Mouse (Mus musculus) cerebellum, postnatal 10 days (tissue): ENCODE measurements around the gene Eef1akmt1.

Experiments
- DNase-seq, 2 experiments: peaks; one replicate each; pipeline ENCODE4 v3.0.0; 2021; ENCODE audit warnings: mixed read lengths in 2 of 2

Gene Eef1akmt1

DNA sequence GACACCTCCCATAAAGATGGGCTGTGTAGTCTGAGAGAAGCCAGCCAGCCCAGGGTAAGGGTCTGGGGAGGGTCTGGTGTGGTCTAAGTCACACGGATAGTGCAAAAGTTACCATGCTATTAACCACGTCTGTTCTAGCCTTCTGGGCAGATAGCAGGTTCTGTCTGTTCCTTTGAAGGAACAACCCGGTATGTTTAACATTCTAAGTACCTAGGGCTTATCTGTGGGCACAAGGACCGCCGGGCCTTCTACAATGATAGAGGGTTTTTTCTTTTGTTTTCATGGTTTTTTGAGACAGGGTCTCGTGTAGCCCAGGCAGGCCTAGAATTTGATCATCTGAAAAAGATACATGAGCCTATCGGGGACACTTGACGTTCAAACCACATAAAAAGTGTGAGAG, 25.3 kb downstream of the Eef1akmt1 start:
- no peak for DNase-seq

DNA sequence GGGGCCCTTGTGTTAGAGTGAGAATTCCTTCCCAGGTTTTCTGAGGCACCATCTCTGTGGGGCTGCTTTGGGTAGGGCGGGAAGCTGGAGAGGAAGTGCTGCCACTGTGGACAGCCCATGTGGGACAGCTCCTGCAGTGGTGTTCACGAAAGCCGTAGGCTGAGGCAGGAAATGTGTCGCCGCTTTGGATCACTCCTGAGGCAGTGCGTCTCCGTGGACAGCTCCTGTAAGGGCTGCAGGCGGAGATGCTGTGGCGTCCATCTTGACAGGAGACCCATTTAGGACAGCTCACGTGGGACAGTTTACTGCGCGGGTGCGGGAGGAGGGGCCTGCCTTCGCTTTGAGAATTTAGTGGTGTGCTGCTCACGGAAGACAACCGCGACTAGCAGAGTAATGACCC, 25.9 kb downstream of the Eef1akmt1 start:
- DNase-seq = no peak

DNA sequence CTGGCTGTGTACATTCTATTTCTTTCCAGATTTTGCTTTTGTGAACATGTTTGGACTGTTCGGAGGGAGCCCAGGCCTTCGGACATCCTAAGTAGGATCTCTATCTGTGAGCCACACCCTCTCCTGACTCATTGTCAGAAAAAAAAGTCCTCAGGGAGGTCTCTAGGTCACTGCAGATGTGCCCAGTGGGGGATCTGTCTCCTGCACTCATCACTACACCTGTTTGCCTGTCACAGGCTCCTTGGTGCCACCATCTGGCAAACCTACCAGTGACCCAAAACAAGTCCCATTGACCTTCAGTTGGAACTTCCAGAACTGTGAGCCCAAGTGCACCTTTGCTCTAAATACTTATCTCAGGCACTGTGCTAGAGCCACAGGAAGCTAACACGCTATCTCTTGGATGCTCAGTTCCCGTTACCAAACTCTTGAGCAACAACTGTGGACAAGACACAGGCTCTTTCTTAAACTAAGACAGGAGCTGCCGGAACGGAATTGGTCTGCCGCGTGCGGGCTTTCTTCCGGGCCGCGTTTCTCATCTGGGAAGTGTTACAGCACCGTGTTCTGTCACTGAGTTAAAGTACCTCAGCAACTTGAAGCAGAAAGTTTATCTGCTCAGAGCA, 27.9 kb downstream of the Eef1akmt1 start:
- no peak for DNase-seq

DNA sequence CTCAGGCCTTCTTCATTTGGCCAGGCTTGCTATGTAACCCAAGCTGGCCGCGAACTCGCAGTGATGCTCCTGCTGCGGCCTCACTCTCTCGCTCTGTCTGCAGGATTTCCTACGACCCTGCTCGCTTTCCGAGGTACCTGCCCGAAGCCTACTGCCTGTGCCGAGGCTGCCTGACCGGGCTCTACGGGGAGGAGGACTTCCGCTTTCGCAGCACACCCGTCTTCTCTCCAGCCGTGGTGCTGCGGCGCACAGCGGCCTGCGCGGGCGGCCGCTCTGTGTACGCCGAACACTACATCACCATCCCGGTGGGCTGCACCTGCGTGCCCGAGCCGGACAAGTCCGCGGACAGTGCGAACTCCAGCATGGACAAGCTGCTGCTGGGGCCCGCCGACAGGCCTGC, 29.2 kb downstream of the Eef1akmt1 start:
- no peak for DNase-seq

DNA sequence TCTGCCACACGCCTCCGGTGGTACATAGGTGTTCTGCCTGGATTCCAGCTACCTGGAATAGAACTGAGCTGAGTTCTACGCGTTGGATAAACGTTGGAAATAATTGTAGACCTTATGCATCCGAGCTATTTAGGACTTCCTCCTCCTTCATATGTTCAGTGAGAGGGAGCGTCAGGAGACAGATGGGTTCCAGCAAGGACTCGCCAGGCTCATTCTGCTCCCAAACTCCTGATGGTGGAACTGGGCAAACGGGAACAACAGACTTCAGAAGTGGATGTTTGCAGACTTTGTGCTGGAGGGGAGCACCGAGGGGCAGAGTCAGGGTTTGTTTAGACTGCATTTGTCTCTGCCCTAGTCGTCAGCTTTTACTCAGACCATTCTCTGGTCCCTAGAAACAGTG, 30.7 kb downstream of the Eef1akmt1 start:
- no peak for DNase-seq

DNA sequence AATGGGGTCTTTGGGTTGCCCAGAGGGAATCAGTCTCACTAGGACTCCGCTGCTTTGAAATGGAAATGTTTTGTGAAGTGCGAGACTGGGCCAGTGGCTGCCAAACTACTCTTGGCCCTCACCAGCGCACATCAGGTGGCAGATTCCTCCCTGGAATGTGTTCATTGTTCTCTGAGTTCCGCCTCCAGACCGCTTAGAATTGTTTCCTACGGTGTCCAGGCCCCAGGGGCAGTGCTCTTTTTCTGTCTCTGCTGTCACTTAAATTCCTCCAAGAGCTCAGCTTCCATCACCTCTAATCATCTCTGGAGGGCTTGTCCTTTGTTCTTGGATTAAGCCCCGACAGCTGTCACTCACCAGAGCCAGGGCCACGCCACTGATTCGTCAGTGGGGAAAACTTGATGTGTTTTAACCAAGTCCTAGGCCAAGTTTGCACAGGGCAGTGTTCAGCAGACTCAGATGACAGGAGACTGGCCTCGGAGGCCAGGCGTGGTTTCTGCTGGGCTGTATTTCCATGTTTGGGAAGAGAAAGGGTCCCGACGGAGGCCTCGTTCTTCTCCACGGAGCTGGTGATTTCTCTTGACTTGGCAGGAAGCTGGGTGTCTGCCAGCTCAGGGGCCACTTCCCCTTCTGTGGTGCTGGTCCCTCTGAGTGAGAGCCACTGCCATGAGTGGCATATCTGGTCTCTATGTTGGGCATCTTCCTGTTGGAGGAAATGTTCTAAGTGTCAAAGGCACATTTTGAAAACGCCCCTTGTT, 34.0 kb downstream of the Eef1akmt1 start:
- peak; percentile 50 to 52 for DNase-seq

DNA sequence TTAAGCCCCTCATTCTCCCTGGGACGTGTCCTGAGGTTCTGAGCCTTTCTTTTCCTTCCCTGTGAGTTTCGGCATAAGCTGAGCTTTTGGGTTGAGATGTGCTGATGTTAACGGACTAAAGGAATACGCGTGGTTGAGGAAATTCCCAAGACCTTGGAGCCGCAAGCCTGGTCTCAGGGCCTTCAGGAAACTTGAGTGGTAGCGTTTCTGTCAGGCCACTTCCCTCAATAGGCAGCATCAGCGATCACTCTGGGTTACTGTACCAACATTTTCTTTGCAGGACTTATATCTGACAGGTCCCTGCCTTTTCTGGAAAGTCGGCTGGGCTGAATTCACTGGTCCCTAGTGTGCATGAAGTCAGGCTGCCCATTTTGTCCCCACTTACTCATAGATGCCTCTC, 34.6 kb downstream of the Eef1akmt1 start:
- DNase-seq = no peak

DNA sequence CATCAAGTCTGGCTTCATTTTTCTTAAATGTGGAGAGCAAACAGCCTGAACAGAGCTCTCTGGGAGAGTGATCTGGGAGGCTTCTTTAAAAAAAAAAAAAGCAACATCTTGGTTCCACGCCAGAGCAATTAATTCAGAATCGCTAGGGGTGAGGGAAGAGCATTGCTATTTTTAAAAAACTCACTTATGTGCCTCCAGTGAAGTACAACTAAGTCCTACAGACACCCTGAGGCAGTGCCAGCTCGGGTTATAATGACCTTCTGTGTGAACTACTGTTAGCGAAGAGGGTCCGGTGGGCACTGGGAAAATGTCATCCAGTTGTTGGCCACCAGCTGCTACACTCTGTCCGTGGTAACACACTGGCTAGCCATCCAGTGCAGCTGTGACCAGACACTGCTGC, 35.8 kb downstream of the Eef1akmt1 start:
- peak; percentile 31 to 35 for DNase-seq

DNA sequence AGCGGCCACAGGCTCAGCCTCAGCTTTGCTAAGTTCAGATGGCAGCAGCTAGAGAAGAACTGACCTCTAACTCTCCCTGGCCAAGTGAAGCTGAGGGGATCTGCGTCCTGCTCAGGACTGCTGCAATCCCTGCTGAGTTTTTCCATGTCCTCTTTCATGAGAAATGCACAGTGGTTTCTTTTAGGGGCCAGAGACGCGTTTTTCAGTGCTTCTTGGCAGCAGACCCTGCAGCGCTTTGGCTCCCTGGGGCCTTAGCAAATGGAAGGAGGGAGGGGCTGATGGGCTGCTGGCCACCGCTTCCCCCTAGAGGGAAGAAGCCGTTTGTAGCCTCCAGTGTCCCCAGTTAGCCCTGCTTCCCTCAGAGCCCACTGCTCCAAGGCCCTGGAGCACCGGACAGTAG, 36.5 kb downstream of the Eef1akmt1 start:
- peak; percentile 58 to 72 for DNase-seq

DNA sequence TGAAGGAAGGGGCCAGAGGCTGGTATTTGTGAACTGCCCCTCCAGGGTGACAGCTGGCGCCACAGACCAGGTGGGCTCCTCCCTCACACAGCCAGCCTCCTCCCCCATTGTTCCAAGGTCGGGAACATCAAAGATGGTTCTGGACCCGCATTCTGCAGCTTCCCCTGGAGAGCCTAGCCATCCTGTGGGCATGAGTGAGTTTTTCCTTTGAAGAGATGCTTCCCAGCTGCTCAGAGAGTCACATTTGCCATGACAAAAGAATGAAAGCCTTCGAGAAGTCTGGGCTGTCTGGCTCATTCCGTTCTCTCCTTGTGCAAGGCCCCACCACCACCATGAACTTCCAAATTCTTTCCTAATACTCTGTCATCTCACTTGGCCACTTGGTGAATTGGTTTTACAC, 37.1 kb downstream of the Eef1akmt1 start:
- peak in 1 of 2 experiments; percentile 12 for DNase-seq

DNA sequence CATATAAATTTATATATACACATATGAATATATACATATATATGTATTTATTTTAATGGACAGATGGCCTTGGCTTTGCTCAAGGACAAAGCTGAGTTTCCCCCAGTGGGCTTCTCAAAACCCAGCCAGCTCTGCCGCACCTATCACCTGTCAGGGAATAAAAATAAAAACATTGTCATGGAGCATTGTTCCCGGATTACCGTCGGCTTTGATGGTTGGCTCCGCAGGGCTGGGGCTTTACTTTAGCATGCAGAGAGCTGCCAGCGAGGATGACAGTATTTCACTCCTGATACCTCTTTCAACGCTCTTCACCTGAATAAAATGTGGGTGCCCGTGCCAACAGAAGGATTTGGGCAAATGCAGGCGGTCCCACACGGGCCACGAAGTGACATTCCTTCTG, 37.6 kb downstream of the Eef1akmt1 start:
- DNase-seq = peak in 1 of 2 experiments; percentile 18

DNA sequence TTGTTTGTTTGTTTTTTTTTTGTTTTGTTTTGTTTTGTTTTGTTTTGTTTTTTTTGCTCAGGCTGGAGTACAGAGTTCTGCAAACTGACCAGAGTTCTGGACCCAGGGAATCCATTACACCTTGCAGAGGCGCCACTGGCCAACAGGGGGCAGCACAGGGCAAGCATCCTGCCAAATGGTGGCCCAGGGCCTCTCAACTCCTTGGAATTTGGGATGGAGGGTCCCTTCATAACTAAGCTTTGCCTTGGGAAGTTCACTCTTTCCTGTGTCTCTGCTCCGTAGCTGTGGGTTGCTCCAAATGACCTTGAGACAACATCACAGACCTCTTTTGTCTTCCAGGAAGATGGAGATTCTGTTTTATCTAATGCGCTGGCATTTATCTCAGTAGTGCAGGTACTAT, 38.2 kb downstream of the Eef1akmt1 start:
- DNase-seq = peak; percentile 78 to 84

DNA sequence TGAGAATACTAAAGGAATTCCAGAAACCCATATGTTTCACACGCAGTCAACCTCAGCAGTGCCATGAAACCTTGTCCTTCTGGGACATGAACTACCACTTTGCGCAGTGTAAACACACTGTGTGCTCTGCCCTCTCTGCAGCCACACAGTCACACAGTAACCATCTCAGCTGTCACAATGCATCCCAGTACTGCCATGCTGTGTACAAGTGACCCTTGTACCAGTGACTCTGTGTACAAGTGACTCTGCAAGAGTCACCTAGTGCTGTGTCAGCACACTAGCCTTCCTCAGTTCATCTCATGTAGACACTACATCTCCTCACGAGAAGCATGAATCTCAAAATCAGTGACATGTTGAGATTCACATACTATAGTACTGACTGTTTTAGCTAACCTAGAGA, 38.8 kb downstream of the Eef1akmt1 start:
- no peak for DNase-seq

DNA sequence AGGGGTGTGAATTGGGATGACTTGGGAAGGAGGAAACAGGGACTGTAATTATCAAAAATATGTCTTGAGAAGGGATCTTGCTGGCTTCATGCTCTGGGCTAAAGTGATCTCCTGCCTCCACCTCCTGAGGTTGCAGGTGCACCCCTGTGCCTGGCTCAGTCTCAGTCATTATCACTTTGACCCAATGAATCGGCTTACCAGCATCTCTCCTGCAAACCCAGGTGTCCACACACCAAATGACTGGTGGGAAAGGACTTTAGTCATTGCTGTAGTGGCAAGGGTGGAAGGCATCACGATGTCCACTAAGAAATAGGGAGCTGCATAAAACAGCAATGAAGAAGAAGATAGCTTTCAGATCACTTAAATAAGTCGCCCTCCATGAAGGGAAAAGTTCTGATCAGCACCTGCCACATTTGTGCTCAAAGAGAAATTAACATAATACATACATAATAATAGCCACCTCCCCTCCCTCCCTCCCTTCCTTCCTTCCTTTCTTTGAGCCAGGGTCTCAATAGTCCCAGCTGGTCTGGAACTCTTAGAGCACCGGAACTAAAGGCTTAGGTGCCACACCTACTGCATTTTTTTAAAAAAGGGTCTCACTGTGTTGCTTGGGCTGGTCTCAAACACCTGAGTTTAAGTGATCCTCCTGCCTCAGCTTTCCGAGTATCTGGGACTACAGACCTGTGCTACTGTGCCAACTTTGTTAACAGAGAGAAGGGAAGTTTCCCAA, 41.5 kb downstream of the Eef1akmt1 start:
- no peak for DNase-seq

DNA sequence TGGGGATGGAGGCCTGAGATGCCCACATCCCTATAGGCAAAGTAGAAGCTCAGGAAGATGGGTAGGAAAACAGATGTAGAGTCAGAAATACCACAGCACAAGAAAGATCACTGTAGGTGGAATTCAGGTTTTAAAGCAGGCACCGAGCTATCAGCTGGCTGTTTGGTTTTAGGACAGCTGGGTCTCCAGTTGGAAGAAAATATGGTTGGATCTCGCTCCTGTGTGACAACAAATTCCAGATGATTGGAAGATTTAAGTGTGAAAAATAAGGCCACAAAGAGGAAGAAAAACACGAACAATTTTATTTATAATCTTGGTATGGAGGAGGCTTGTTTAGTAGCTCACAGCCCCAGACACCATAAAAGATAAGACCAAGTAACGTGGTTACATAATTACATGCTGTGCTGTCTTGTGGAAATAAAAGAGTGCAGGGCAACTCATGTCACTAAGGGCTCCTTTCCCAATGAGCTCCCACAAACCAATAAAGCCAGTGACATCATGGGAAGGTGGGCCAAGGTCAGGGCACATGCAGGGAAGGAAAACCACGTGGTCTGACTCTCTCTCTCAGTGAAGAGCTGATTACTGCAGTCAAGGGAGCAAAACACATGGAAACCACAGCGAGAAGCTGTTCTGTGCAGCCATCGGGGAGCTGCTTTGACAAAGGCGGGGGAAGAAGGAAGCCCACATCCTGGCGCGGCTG, 42.2 kb downstream of the Eef1akmt1 start:
- DNase-seq = peak in 1 of 2 experiments; percentile 24

DNA sequence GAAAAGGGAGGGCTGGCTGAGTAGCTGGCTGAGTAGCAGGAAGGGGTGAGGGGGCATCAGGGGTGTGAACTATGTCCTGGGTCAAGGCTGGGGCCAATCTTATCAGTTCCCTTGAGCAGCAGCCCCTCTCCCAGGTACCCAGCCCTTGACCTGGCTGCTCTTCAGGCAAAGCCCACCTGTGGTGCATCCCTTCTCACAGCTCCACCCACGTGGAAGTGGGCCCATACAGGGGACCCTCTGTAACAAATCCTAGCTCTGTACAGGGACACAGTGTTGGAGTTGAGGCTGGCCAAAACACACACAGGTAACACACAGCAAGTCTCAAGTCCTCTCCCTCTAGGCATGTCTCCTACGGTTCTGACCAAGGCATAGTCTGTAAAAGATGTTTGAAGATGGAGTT, 43.8 kb downstream of the Eef1akmt1 start:
- DNase-seq = no peak

DNA sequence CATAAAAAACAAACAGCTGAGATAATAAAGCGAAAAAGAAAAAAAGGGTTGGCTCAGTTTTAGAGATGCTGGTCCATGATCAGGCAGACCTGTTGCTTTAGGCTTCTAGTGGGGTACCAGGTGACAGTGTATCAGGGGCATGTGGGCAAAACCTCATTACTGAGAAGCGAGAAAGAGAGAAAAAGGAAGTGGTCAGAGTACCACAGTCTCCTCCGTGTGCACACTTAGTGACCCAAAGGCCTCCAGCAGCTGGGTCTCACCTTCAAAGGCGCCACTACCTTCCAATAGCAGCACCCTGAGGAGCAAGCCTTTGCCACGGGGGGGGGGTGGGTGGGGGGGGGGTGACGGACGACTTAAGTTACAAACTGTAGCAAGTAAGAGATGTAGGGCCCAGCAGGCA, 44.3 kb downstream of the Eef1akmt1 start:
- no peak for DNase-seq

DNA sequence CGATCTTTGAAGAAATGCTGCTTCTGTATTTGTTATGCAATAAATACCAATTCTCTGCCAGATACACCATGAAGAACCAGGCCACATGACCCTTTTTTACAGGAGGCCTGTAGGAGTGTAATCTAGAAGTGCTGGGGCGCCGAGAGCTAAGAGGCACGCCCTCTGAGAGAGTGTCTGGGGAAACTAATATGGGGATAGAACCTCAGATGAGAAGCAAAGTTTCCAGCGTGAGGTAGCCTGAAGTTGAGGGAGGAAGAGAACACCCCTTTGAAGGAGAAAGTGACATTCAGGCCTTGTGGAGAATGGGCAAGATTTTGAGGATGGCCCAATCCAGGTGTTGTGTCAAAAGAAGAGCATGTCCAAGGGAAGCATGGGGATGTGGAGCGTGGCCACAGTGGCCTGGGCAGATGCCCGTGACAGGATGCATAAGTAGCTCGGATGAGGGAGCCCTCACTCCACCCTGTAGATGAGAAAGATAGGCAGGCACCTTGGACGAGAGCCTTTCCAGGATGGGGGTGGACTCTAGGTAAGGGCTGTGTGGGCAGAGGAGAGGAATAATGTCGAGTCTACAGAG, 45.3 kb downstream of the Eef1akmt1 start:
- no peak for DNase-seq

DNA sequence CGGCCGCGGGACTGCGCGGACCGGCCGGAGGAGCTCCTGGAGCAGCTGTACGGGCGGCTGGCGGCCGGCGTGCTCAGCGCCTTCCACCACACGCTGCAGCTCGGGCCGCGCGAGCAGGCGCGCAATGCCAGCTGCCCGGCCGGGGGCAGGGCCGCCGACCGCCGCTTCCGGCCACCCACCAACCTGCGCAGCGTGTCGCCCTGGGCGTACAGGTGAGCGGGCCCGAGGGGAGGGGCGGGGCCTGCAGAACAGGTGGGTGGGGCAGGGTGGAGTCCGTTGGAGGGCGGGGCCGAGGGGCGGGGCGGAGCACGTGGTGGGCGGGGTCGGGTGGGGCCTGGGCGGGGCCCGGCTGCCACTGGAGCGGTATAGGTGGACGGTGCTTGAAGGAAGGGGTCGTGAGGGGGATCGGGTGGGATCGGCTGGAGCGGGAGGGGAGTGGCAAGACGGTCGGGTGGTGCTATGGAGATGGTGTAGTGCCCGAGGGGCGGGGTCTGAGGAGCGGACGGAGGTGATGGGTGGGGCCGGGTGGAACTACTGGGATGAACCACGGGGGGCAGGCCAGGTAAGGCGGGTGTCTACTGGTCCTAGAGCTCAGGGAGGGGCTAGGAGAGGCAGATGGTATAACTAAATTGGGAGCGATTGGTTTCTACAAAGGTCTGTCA, 45.9 kb downstream of the Eef1akmt1 start:
- DNase-seq = peak; percentile 85 to 86

DNA sequence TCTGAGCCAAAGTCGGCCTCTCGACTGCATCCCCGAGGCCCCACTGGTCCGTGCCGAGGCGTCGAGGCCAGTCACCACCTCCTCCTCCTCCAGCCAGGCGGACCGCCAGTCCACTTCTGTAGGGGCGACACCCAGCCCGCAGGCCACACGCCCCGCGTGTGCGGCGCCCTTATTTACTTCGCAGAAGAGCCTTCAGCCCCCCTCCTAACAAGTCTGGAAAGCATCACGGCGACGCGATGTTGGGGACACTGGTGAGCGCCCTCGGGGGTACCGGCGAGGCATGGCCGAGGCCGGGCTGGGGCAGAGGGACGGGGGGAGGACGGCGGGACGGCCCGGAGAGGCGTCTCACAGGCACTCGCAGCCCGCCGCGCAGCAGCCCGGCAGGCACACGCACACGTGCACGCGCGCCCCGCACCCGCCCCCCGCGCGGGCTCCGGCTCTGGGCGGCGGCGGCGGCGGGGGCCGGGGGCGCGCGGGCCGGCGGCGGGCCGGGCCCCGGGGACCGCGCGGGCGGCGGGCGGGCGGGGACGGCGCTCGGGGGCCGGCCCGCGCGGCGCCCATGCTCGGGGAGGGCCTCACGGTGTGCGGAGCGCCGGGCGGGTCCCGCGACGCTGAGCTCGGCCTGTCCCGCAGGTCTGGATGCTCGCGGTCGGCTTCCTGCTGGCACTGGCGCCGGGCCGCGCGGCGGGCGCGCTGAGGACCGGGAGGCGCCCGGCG, 46.6 kb downstream of the Eef1akmt1 start, which contains the start of gene Il17d:
Il17d (plus strand) TSS at position 107 of the 717 bp plus-strand sequence.
- DNase-seq = peak; percentile 64 to 65

DNA sequence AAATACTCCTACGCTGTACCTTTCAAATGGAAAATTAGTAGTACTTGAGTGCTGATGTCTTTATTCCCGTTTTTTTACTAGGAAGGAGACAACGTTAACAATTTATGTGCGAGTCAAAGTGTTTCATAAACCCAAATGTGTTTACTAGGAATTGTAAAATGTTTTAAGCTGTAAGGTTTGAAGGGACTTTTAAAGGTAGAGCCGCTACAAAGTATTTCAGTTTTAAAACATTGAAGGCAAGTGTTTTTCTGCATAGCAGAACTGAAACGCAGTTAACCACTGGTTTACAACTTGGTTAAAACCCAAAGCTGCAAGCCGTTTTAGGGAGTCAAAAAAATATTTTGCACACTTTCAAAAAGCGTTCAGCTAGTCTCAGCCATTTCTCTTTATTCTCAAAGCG, 47.6 kb downstream of the Eef1akmt1 start:
- no peak for DNase-seq

DNA sequence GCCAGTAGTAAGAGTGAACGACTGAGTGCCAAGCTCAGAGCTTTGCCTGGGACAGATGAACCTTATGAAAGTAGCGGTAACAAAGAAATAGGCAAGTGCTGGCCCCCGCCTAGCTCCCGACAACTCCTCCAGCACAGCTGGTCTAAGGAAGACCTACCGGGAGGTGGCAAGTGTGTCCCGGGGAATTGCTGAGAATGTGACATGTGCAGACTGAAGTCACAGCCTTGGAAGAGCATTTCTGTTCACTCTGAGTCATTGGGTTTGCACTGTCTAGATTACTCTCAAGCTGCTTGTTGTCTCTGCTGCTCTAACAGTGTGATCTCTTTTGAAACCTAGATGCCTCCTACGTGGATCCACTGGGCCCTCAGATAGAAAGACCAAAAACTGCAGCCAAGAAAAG, 54.4 kb downstream of the Eef1akmt1 start:
- DNase-seq = no peak
